Mouse (Mus musculus) lung, embryonic 16.5 days (tissue): ENCODE results near the gene F2r. TPM values are rescaled to one million over a fixed set of nuclear protein-coding genes. Genes with fewer than 3 reads are reported as not detected.

Experiments
- ATAC-seq: fragments of 200-750 bp; cut with Nextera tagmentation; 2 replicates; pipeline ENCODE4 v1.8.0; 2017; ENCODE audit warnings: low read depth, mild to moderate bottlenecking, moderate library complexity
- H3K27ac ChIP-seq: fragments of 300-500 bp; sonication (generic); 2 replicates; pipeline ENCODE4 v1.5.1; 2014; ENCODE audit warnings: mild to moderate bottlenecking, control low read depth, low read length
- H3K27me3 ChIP-seq: fragments of 300-500 bp; sonication (generic); 2 replicates; pipeline ENCODE4 v1.6.1; 2014; ENCODE audit warnings: low read depth, low read length, mixed read lengths; ENCODE audit not compliant: control insufficient read depth, insufficient read depth
- H3K36me3 ChIP-seq: fragments of 300-500 bp; sonication (generic); 2 replicates; pipeline ENCODE4 v1.6.1; 2014; ENCODE audit warnings: low read length; ENCODE audit not compliant: control insufficient read depth, insufficient read depth
- H3K4me1 ChIP-seq: fragments of 300-500 bp; sonication (generic); replicated peaks from 2 replicates; pipeline ENCODE4 v1.6.1; 2014; ENCODE audit warnings: low read length, mixed read lengths; ENCODE audit not compliant: control insufficient read depth, insufficient read depth
- H3K4me2 ChIP-seq: fragments of 300-500 bp; sonication (generic); 2 replicates; pipeline ENCODE4 v1.6.1; 2014; ENCODE audit warnings: low read depth, low read length, control low read depth
- H3K4me3 ChIP-seq: fragments of 300-500 bp; sonication (generic); 2 replicates; pipeline ENCODE4 v1.5.1; 2014; ENCODE audit warnings: mild to moderate bottlenecking, low read length, control low read depth
- H3K9ac ChIP-seq: fragments of 300-500 bp; sonication (generic); 2 replicates; pipeline ENCODE4 v1.6.1; 2014; ENCODE audit warnings: low read length, control low read depth
- H3K9me3 ChIP-seq: fragments of 300-500 bp; sonication (generic); 2 replicates; pipeline ENCODE4 v1.6.1; 2016; ENCODE audit warnings: low read length; ENCODE audit not compliant: control insufficient read depth
- WGBS: fragments of 180-500 bp; shearing (Covaris S2); extraction: QIAGEN DNeasy Blood & Tissue Kit; methylation state at CpG from one replicate; pipeline ENCODE4 v1.1.7; 2014; 5-methylcytosine and 5-hydroxymethylcytosine counted together
- polyA plus RNA-seq: library from polyadenylated mRNA; unstranded; fragments of >200 nt; fragmentation: Nextera tagmentation; extraction: Ambion mirVana; gene quantifications from 2 replicates; pipeline ENCODE4 v1.2.1, GENCODE M21; 2015

Gene F2r
- polyA plus RNA-seq, 1 experiment from 2014 or later: 124 TPM

DNA sequence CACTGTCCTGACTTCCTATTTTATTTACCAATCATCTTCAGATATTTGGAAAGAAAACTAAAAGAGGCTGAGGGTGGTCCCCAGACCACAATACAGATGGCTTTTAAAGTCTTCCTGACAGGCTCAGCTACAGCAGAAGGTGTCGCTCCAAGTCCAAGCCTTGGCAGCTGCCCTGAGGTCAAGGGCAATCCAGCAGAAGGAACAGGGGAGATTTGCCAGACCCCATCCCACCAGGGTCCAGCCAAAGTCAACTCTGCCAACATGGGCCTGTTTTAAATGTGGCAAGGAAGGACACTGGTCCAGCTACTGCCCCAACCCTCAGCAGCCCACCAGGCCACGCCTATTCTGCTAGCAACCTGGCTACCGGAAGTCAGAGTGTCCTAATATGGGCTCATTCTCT, 31.7 kb upstream of the F2r start:
- Histone ChIP-seq H3K27me3 (no peaks in the 10 kb centered on the region), H3K4me1 (no peaks in the 10 kb centered on the region), H3K27ac (no peak overlapping the region), H3K9me3 (no peaks in the 10 kb centered on the region), H3K4me3 (no peak overlapping the region), H3K36me3 (no peaks in the 10 kb centered on the region), H3K4me2 (no peak overlapping the region), H3K9ac (no peak overlapping the region)
- no peak for ATAC-seq
- WGBS: 94% methylated on average over 3 of the region's 3 CpGs

DNA sequence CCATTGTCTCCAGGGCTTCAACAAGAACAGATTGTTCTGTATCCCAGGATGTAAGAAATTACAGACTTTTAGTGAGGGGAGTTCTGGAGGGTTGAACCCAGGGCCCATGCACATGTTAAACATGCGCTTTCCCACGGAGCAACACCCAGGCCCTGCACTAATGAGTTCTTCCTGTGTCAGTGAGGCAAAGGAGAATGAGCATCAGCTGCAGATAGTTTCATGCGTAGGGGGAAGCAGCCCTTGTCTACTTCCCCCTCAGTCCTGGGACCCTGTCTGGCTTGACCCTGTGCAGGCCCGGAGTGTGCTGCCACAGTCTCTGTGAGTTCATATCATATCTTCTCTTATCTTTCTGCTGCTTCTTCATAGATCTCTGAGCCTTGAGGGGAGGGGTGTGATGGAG, 29.0 kb upstream of the F2r start:
- Histone ChIP-seq H3K9me3 (no peaks in the 10 kb centered on the region), H3K9ac (no peak overlapping the region)
- no peak for ATAC-seq

DNA sequence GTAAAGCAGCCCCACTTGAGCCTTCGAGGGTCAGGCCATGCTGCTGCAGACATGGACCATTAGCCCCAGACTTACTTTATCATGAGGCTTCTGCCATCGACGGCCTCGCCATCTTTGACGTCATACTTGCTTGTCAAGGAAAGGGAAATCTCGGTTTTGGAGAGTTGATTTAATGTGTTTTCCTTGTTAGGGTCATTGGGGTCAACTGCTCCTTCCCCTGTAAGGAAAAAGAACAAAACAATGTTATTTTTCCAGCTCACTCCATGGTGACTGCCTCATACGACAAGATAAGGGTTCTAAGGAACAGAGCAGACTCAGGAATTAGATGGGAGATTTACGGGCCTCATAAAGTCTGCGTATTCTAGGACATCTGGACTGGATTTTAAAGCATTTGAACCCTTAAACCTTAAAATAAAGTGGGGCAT, 28.4 kb upstream of the F2r start:
- Histone ChIP-seq H3K27ac (no peak overlapping the region), H3K4me2 (no peak overlapping the region), H3K4me1 (peaks cover under 1% of the 10 kb centered on the region; the same call in 1 of the 2 replicates), H3K27me3 (no peaks in the 10 kb centered on the region), H3K36me3 (no peaks in the 10 kb centered on the region), H3K9me3 (no peaks in the 10 kb centered on the region), H3K4me3 (no peak overlapping the region), H3K9ac (no peak overlapping the region)
- 51% methylated on average over 9 of the region's 9 CpGs for WGBS
- no peak for ATAC-seq

More for the DNA sequence above, 29.0 kb upstream of the F2r start:
- H3K4me3 ChIP-seq: no peak overlapping the region
- 70% methylated on average over 4 of the region's 4 CpGs for WGBS
- H3K4me1 ChIP-seq: no peaks in the 10 kb centered on the region
- H3K36me3 ChIP-seq: no peaks in the 10 kb centered on the region
- no peaks in the 10 kb centered on the region for H3K27me3 ChIP-seq
- no peak overlapping the region for H3K27ac ChIP-seq
- no peak overlapping the region for H3K4me2 ChIP-seq

DNA sequence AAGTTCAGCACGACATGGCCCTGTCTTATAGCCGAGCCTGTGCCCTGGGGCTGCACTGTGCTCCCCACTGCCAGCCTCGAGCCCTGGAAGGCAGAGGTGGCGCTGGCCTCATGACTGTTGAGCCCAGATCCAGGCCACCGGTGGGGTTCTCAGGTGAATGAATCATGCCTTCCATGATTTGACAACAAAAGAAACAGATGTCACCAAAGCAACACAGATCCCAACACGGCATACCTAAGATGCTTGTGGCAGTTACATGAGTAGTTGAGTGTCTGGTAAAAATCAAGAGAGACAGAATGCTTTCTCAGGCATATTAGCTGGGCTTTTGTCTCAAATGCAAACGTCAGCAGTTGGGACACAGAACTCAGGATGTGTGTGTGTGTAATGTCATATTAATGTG, 25.5 kb upstream of the F2r start:
- no peak for ATAC-seq
- no peaks in the 10 kb centered on the region for H3K27me3 ChIP-seq
- no peaks in the 10 kb centered on the region for H3K9me3 ChIP-seq
- peaks cover 13% of the 10 kb centered on the region for H3K4me1 ChIP-seq
- no peak overlapping the region for H3K27ac ChIP-seq
- no peak overlapping the region for H3K4me3 ChIP-seq
- 62% methylated on average over 7 of the region's 7 CpGs for WGBS
- no peaks in the 10 kb centered on the region for H3K36me3 ChIP-seq
- H3K9ac ChIP-seq: 0 out of 2 replicates have a peak overlapping the region, but pooled peaks have one; percentile 16
- H3K4me2 ChIP-seq: no peak overlapping the region

DNA sequence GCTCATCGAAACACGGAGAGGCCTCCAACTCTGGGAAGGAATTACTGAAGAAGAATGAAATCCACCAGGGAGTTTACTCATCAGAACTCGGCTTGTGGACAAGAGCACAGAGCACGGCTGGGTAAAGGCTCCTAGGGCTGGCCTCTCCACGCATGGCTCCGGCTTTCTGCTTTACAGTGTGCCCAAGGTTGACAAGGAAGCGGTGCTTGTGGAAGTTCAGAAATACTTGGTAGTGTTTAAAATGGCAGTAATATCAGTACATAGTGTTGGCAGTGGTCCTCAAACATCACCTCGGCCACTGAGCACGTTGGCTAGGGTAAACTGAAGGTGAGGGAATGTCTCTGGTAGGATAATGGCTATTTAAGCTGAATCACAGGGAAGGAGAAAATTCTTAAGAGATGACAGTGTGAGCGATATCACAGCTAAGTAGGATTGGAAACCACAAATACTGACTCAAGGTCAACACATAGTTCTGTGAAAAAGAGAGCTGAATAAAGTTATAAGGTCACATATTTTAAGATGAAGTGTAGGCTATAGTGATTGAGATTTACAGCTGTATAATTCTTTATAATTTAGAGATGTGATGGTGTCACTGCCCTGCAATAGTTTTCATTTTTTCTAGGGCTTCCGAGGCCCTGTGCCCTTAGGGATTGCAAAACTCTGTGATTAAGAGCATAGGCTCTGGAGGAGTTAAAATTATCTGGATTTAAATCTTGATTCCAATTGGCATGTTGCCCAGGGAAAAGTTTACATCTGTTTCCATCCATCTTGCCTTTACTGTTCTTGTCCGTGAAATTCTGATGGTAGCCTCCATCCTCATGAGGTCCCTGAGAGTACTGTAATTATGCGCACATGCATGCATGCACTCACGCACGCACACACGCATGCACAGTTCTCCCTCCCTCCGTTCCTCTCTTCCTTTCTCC, 23.0 kb upstream of the F2r start:
- no peak overlapping the region for H3K4me2 ChIP-seq
- no peaks in the 10 kb centered on the region for H3K27me3 ChIP-seq
- H3K27ac ChIP-seq: peak overlapping the region; percentile 10; the same call in 1 of the 2 replicates
- no peak overlapping the region for H3K9ac ChIP-seq
- peaks cover 20% of the 10 kb centered on the region for H3K4me1 ChIP-seq
- H3K9me3 ChIP-seq: no peaks in the 10 kb centered on the region
- H3K4me3 ChIP-seq: no peak overlapping the region
- no peaks in the 10 kb centered on the region for H3K36me3 ChIP-seq
- no peak for ATAC-seq
- WGBS: 71% methylated on average over 17 of the region's 17 CpGs

DNA sequence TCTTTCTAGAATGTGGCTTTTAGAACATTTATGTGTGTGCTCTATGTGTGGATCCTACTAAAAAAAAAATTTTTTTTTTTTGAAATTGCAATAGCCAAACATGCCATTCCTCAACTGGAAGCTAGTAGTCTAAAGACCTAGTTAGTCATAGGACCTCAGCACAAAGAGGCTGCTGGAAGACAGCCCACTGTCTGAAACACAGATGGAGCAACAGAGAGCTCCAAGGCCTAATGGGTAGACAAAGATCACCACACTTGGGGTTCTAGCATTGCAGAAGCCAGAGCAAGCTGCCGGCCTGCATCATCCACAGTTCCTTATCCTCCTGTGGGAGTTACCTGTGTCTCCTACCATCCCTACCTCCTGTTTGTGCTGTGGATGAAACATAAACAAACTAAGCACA, 22.1 kb upstream of the F2r start:
- Histone ChIP-seq H3K36me3 (no peaks in the 10 kb centered on the region), H3K4me1 (peaks cover 20% of the 10 kb centered on the region), H3K9me3 (no peaks in the 10 kb centered on the region), H3K4me2 (no peak overlapping the region), H3K4me3 (no peak overlapping the region), H3K27me3 (no peaks in the 10 kb centered on the region), H3K9ac (no peak overlapping the region), H3K27ac (no peak overlapping the region)
- ATAC-seq: no peak
- 91% methylated on average over 1 of the region's 1 CpGs for WGBS

DNA sequence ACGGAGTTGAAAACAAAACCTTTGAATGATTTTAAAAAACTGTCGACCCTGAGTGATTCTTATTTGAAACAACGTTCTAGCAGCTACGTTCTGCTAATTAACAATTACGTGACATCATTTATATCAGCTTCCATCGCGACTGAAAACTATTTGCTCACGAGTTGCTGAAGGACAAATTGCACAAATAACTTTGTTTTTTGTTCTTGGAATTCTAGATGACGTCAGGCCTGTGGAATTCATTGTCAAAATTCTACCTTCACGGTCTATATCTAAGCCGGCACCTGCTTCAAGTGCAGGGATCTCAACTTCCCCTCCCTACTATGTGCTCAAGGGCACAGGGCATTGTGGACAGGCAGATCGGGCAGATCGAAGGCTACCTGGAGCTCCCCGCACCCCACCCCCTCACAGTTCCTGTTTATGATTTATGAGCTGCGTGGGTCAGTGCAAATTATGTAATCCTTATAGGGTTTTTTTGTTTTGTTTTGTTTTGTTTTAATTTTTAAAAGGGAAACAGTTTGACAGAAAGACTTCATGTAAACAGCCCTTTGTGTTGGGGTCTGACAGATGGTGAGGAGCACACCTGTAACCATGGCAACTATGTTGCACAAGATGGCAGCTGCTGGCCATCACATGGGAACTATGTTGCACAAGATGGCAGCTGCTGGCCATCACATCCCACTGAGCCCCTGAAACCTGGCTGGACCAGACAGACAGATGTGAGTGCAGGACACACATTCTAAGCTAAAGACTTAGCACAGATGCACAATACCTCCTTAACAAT, 21.2 kb upstream of the F2r start:
- peak overlapping the region; percentile 18; the same call in 1 of the 2 replicates for H3K4me2 ChIP-seq
- peak overlapping the region; percentile 88 for H3K27ac ChIP-seq
- peaks cover 24% of the 10 kb centered on the region for H3K4me1 ChIP-seq
- peak overlapping the region; percentile 12; the same call in 1 of the 2 replicates for H3K9ac ChIP-seq
- WGBS: 40% methylated on average over 15 of the region's 15 CpGs
- no peaks in the 10 kb centered on the region for H3K27me3 ChIP-seq
- peak; percentile 61 for ATAC-seq
- no peak overlapping the region for H3K4me3 ChIP-seq
- H3K9me3 ChIP-seq: no peaks in the 10 kb centered on the region
- no peaks in the 10 kb centered on the region for H3K36me3 ChIP-seq

DNA sequence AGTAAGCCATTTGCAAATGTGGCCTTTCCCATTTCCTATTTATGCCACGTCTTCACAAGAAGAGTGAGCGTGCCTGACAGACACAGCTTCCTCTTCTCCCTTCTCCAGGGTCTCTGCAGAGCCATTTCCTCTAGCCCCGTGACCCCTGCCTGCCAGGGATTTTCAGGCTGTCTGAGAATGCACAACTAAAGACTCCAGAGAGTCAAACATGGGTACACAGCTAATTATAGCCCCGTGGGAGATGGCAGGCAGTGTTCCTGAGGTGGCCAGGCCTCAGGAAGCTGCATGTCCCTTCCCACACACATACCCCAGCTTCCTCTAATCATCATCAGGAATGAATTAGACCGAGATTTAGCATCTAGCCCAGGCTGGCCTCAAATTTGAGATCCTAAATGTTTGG, 20.6 kb upstream of the F2r start:
- 27% methylated on average over 5 of the region's 5 CpGs for WGBS
- Histone ChIP-seq H3K4me3 (no peak overlapping the region), H3K27me3 (no peaks in the 10 kb centered on the region), H3K9me3 (no peaks in the 10 kb centered on the region), H3K27ac (peak overlapping the region; percentile 88), H3K4me1 (peaks cover 26% of the 10 kb centered on the region), H3K9ac (peak overlapping the region; percentile 12; the same call in 1 of the 2 replicates), H3K4me2 (peak overlapping the region; percentile 18; the same call in 1 of the 2 replicates), H3K36me3 (no peaks in the 10 kb centered on the region)
- peak; percentile 76 for ATAC-seq

DNA sequence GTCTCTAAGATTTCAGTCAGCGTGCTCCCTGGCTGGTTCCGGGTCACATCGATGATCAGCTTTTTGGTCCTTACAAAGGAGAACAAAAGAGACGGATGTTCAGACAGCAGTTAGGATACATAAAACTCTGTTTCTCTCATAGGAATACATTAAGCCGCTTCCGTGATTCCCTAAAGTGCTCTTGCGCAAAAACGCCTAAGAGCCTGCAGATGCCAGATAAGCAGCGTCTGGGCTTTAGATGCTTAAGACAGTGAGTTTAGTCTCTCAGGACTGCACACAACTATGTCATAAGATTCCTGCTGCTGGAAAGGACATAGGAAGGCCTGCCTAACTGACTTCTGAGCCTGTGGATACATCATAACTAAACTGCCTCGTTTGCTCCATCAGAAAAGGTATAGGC, 19.4 kb upstream of the F2r start:
- H3K4me2 ChIP-seq: no peak overlapping the region
- no peaks in the 10 kb centered on the region for H3K27me3 ChIP-seq
- peaks cover 30% of the 10 kb centered on the region for H3K4me1 ChIP-seq
- no peaks in the 10 kb centered on the region for H3K36me3 ChIP-seq
- H3K27ac ChIP-seq: no peak overlapping the region; the same call in 1 of the 2 replicates
- 71% methylated on average over 10 of the region's 10 CpGs for WGBS
- H3K9ac ChIP-seq: no peak overlapping the region
- no peaks in the 10 kb centered on the region for H3K9me3 ChIP-seq
- ATAC-seq: no peak
- H3K4me3 ChIP-seq: no peak overlapping the region
